Mouse (Mus musculus): ENCODE results near the gene Xirp1.

GRCm38 (mm10) chr9:119970763-119971656, 52.4 kb downstream of the Xirp1 start:
- TF ChIP-seq EP300 (optimal IDR thresholded peaks at IDR 0.05), result peak; percentile 55
- no peak for TF ChIP-seq CTCF (IDR thresholded peaks at IDR 0.05; ENCODE audit: low read depth)
